Mouse (Mus musculus): ENCODE measurements around the gene Rasgrf2.

DNA sequence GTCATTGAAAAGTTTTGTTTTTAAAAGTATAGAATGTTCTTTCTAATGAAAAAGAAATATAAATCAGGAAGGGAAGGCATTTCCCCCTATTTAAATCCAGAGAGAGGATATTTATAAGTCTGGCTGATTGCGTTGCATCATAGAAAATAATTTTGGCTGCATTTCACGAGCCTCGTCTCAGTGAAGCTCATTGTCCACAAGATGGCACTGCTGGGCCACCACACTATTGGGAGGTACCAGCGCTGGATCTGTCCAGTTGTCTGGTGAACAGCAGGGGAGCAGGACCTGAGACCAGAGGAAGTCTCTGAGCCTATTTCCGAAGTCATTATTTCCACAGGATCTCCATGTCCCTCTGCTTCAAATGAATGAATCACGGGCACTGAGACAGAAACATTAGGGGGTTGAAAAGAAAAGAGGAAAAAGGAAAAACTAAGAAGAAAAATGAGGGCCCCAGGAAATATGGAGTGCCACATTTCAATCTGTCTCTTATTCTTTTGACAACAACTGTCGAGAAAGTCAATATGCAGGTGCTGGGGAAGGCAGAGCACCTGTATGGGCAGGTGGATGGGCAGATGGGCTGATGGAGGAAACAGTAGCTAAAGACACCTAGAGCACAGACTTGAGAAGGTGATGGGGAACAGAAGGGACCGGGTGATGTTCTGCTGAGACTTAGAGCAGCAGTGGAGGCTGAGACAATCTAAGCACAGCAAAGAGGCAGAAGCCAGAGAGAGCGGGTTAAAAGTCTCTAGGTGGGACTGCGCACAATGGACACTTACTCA lies 223.1 kb downstream of the Rasgrf2 start:
- TF ChIP-seq TAL1 (IDR thresholded peaks at IDR 0.05; ENCODE audit: low read length) (no peak), GATA1 (IDR thresholded peaks at IDR 0.05; ENCODE audit: low read length) (no peak)
